Mouse (Mus musculus) adrenal gland, postnatal 25 days (tissue): Measurements from ENCODE around the gene Krt81. TPM values are rescaled to one million over a fixed set of nuclear protein-coding genes. Genes with fewer than 3 reads are reported as not detected.

Experiments used
- DNase-seq: peaks from one replicate; pipeline ENCODE4 v3.0.0; 2021; ENCODE audit warnings: mixed read lengths
- total RNA-seq: library from RNA; stranded (reverse); gene quantifications from 2 replicates; pipeline ENCODE4 v1.2.3, GENCODE M21; 2021

Gene Krt81
- total RNA-seq, 1 experiment from 2014 or later, result not detected

DNA sequence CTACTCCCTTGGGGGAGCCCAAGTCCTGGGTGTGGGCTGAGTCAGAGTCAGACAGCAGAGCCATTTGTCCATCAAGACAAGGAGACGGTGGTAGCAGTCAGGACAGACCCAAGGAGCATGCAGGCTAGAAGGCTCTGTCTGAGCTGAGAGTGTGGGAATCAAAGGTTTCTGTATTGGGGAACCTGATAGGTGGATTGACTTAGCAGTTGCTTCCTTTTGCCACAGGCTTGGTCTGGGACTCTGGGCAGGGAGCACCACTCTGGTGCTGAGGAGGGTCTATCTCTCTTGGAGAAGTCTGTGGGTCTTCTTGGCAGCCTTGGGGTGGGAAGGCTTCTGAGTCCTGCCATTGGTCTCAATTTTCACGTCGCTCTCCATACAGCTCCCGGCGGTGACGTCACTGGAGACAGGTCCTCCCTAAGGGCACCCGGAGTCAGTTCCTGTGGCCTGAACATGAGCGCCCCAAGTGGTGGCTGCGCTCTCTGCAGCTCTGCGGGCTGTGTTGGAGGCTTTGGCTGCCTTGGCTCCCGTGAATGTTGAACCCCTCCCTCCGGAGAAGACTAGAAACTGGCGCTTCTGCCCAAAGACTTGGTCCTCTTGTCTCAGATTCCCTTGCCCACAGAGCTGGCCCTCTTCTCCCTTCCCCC, 10.3 kb downstream of the Krt81 start:
- DNase-seq, result peak; percentile 80

DNA sequence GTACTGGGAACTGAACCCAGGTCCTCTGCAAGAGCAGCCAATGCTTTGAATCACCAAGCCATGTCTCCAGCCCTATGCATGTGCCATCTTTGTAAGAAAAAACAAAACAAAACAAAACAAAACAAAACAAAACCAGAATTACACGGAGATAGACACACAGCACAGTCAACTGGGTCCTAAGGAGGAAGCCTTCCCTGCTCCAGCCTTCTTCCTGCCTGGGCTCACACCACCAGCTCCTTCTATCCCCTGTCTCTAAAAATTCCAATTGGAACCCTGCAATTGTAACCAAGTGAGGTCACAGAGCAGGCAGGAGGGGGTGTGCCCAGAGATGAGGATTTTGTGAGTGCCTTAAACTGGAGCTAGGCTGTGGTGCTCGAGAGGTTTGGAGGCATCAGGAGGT, 16.1 kb downstream of the Krt81 start, which contains the start of gene Krt88:
Krt88 (plus strand) TSS at position 301 of the 400 bp plus-strand sequence.
- DNase-seq, result no peak

DNA sequence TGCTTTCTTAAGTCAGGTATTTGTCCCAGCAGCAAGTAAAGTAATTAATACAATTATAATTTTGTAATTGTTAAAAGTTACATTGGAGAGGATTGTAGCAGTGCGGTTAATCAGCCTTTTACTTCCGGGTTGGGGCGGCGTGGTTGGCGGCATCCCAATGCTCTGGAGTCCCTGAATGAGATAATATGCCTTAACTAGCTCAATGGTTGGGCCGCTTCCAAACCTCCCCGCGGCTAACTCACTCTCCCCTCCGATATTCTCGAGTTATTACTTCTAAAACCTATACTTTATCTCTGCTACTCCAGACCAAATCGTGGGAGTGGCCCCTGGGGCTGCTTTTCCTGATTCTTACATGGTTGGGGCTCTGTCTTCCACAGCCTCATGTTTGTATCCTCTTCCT, 17.0 kb downstream of the Krt81 start:
- no peak for DNase-seq

DNA sequence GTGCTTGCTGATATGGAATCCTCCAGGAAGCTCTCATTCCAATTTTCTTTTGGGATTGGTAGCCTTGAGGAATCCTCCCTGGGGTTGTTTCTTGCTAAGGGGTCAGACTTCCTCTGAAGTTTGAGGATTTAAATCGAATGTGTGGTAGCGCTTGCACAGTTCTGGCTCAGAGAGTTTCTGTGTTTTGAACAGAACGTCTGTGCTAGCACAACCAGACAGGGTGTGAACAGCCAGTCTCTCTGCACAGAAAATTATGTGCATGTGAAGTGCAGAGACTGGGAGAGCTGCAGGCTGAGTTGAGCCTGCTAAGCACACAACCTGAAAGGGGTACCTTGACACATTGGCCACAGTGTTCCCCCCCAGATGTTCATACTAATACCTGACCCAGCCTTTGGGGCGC, 22.7 kb downstream of the Krt81 start:
- no peak for DNase-seq

DNA sequence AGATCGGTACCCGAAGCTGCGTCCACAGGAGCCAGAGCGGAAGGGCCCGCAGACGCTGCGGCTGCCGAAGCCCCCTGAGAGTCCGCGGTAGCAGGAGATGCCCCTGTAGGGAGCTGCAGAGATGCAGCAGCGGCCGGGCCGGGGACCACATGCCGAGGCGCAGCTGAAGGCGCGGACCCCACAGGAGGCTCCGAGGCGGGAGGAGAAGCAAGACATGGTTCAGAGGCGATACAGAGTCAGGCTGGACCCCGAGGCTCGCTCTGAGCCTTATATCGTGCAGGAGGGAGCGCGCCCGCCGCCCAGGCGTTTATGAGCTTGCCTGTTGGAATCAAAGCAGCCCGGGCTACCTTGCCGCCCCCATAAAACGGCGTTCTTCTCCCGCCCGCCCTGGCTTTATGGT, 25.0 kb downstream of the Krt81 start, which contains the start of gene Krt87:
Krt87 (minus strand) TSS at position 250 of the 400 bp plus-strand sequence.
- DNase-seq, result no peak

DNA sequence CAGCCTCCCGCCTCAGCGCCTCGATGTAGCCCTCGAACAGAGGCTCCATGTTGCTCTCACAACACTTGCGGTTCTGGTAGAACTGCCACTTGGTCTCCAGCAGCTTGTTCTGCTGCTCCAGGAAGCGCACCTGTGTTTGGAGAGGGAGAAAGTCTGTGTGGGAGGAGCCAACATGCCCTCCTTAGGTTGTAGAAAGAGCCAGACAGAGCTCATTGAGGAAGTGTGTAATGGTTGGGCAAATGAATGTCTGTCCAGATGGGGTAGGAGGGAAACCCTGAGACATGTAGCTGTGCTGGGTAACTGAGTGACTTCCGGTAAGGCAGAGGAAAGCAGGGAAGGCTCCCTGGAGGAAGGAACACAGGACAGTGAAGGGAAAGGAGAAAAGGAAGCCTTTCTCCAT, 26.9 kb downstream of the Krt81 start:
- no peak for DNase-seq

DNA sequence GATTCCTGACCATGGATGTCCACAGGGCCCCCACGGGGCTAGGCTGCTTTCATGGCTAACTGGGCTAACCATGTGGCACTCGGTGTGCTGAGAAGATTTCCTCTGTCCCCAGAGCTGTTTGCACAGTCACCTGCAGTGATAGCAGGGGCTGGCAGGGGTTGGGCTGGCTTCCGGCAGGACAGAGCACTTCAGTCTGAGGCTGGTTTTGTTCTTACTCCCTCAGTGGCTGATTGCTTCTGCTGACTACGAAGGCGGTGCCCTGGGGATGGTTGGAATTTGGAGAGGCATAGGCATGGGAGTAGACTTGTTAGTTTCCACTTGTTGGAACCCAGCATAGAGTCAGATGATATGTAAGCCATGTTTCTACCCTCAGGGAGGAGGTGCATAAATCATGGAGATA, 38.6 kb downstream of the Krt81 start:
- DNase-seq, result no peak

DNA sequence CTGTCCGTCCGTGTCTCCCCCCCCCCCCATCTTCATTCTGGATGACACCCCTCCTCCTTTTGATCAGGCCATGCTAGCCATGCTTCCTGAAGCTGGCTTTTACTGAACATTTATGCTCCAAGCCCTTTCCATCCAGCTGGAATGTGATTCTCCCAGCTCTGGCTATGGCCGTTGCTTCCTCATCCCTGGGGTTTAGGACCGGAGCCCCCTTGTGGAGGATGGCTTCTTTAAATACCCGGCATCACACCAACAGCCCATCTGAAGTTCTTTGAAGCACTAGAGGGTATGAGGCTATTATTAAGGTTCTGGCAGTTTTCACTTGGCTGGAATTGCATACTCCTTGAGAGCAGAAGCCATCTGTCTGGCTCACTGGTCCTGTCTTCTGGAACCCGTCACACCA, 42.6 kb downstream of the Krt81 start:
- no peak for DNase-seq

DNA sequence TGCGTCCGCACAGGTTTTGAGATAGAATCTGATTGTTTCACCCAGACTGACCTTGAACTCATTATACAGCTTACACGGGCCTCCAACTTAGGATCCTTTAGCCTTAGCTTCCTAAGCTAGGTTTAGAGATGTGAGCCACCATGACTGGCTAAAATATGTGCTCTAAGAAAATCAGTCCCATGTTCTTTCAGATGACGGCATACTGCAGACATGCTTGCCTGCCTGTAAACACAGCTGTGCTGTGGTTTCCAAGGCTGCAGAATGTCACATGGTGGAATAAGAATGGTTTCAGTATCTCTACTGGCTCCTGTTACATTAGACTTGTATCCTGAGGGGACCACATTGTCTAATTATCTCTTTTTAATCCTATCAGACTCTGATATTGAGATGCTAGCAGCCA, 44.6 kb downstream of the Krt81 start:
- no peak for DNase-seq

DNA sequence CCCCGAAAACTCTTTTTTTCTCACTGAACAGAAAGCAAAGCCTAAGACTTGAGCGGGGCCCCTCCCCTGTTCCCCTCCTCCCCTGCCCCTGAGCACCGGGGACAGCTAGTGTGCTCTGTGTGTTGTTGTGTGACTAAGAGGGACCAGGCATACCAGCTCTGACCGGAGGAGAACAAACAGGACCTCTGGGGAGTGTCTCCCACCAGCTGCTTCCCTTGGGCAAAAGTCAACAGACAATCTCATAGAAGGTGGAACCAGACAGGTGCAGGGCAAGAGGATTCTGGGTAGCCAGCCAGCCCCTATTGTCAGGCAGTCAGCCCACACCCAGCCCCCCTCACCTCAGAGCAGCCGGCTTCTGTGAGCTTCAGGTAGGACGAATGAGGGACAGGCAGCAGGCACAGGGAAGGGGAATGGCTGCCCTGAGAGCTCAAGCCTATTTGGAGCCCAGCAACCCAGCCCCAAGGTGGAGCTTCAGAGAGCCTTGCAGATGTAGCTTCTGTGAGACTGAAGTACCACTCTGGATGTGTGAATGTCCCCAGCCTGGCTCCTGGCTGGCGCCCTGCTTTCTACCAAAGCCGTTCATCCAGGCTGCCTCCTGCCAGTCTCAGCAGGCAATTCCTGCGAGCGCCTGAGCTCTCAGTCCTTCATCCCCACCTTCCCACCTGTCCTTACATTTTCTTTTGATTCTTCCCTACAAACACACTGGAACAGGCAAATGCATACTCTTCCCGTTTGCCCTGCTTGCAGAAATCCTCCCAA, 48.6 kb downstream of the Krt81 start:
- DNase-seq, result no peak

DNA sequence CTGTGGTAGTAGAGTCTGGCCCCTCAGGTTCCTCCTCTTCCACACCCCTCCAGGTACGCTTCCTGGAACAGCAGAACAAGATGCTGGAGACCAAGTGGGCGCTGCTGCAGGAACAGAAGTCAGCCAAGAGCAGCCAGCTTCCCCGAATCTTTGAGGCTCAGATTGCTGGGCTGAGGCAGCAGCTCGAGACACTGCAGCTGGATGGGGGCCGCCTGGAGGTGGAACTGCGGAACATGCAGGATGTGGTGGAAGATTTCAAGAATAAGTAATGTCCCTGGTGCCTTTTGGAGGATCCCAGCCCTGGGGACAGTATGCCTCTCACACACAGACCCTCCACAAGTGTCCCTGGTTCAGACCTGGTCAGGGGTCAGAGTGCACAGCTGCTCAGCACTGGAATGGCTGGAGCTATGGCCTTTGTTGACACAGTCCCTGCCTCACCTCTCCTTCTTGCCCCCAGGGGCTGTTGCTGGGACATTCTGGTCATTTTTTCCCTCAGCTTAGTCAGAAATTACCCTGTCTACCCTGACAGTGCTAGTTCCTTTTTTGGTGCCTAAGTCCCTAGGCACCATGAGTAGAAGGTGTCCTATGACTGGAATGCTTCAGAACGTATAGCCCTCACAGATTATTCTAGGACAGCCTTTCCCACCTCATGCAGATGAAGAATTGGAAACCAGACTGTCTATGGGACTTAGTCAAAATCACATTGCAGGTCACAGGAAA, 49.5 kb downstream of the Krt81 start:
- DNase-seq, result no peak

DNA sequence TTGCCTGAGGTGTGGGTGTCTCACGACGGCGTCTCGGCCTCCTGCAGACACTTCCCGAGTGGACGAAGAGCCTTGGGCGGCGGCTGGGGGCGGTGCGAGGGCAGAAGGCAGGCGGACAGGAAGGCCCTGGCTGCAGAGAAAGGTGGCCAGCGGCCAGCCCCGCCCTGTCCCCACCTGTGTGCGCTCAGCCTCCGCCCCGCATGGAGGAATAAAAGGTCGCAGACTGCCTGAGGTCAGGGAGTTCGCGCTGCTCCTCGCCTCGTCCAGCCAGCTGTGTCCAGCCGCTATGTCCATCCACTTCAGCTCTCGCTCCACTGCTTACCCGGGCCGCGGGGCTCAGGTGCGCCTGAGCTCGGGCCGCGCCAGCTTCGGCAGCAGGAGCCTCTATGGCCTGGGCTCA, 51.4 kb downstream of the Krt81 start:
- no peak for DNase-seq

DNA sequence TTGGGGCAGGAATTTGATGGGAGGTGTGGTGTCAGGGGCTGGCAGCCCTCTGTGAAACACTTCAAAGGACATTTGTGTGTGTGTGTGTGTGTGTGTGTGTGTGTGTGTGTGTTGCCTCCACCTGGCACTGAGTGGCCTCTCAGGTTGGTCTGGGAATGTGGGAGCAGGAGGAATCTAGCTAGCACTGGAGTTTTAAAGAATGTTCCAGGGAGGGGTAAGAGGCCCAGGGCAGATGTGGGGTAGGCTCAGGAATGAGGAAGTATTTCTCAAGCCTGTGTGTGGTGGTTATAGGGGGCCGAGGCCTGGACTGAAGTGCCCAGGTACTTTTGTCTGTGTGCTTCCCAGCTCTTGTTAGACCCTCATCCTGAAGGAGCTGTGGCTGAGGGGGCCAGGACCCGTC, 52.8 kb downstream of the Krt81 start, which contains the start of gene Krt7:
Krt7 (plus strand) TSS at position 269 of the 400 bp plus-strand sequence.
- no peak for DNase-seq

Other genes starting within 250 kb of the Krt81 start
- 9.8 and 16.3 TPM in 2 replicates for gene Grasp, start 239.6 kb downstream of the Krt81 start, total RNA-seq
- gene Nr4a1, start 209.5 kb downstream of the Krt81 start, total RNA-seq, result 98.7 and 131 TPM in 2 replicates
- 40.6 and 44.5 TPM in 2 replicates for gene Atg101, start 179.5 kb downstream of the Krt81 start, total RNA-seq
- gene 6030408B16Rik, start 170.5 kb downstream of the Krt81 start, total RNA-seq, result 0.27 TPM in 1 of 2 replicates, not detected in the other
- 1.0 and 1.3 TPM in 2 replicates for gene Krt80, start 93.6 kb downstream of the Krt81 start, total RNA-seq
- gene Krt7, start 52.7 kb downstream of the Krt81 start, total RNA-seq, result 0.67 and 0.76 TPM in 2 replicates
- gene Krt87, start 24.9 kb downstream of the Krt81 start, total RNA-seq, result not detected in 2 replicates
- not detected in 2 replicates for gene Krt88, start 16.0 kb downstream of the Krt81 start, total RNA-seq
- not detected in 2 replicates for gene Krt86, start 9.7 kb upstream of the Krt81 start, total RNA-seq
- gene Krt83, start 27.8 kb upstream of the Krt81 start, total RNA-seq, result not detected in 2 replicates
- not detected in 2 replicates for gene Gm49425, start 53.5 kb upstream of the Krt81 start, total RNA-seq
- not detected in 2 replicates for gene Krt84, start 69.1 kb upstream of the Krt81 start, total RNA-seq
- not detected in 2 replicates for gene Krt82, start 86.9 kb upstream of the Krt81 start, total RNA-seq
- gene Krt90, start 99.2 kb upstream of the Krt81 start, total RNA-seq, result not detected in 2 replicates
- not detected in 2 replicates for gene Krt75, start 110.2 kb upstream of the Krt81 start, total RNA-seq
- not detected in 2 replicates for gene Gm5414, start 164.4 kb upstream of the Krt81 start, total RNA-seq
- not detected in 2 replicates for gene Gm5478, start 183.6 kb upstream of the Krt81 start, total RNA-seq
- not detected in 2 replicates for gene Krt6b, start 216.5 kb upstream of the Krt81 start, total RNA-seq
- not detected in 2 replicates for gene Krt6a, start 230.6 kb upstream of the Krt81 start, total RNA-seq
- gene Krt5, start 249.1 kb upstream of the Krt81 start, total RNA-seq, result not detected in 2 replicates